Mouse (Mus musculus) small intestine, adult 2 months (tissue): ENCODE results near the gene Herc1.

Experiments
- CTCF ChIP-seq: fragments of 200-500 bp; IDR thresholded peaks from 2 replicates; pipeline ENCODE4 v1.5.1; 2012; ENCODE audit warnings: low read depth, mild to moderate bottlenecking, control low read depth, inconsistent platforms, low read length, moderate library complexity, mixed read lengths; ENCODE audit not compliant: insufficient replicate concordance, insufficient read length; ENCODE audit errors: extremely low read depth
- POLR2A ChIP-seq: fragments of 200-500 bp; IDR thresholded peaks from 2 replicates; pipeline ENCODE4 v1.6.1; 2012; ENCODE audit warnings: low read depth, mild to moderate bottlenecking, control low read depth, inconsistent platforms, low read length, moderate library complexity

DNA sequence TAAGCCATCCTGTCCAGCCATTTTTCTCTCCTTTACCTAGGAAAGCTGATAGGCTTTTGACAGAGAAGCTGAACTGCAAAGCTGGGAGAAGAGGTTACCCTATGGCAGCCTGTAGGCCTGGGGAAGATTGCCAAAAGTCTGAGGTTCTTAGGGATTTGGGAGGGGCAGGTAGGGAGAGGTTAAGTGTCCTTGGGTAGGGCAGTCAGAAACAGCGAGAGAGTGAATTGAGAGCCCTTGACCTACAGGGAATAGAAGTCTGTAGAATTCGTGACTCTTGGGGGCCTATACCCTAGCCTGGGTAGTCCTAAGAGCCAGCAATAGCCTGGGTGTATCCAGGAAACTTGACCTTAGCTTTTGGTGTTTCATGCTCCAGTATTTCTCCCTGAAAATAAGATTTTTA is 17.9 kb upstream of the Herc1 start:
- TF ChIP-seq POLR2A (no peak), CTCF (no peak)
